Mouse (Mus musculus): ENCODE data around the gene Pde4dip.

GRCm38 (mm10) chr3:97811651-97812399, 76.7 kb downstream of the Pde4dip start:
- TF ChIP-seq TAL1 (IDR thresholded peaks at IDR 0.05; ENCODE audit: low read length) (no peak), GATA1 (IDR thresholded peaks at IDR 0.05; ENCODE audit: low read length) (no peak)

Data from erythroblast, embryonic 14.5 days (primary cell).